Mouse (Mus musculus): Measurements from ENCODE around the gene Fgfr2. TPM values are rescaled to one million over a fixed set of nuclear protein-coding genes. Genes with fewer than 3 reads are reported as not detected.
A peak's percentile ranks its signal among the peaks of the same experiment; 100 is the strongest.
"Not testable (repeated sequence)": the region's sequence is repeated elsewhere in the genome, so short reads cannot be mapped to it uniquely, and the experiment has no call there.

The Fgfr2 gene
- polyA plus RNA-seq, 1 experiment from 2014 or later: 11.4 TPM

DNA sequence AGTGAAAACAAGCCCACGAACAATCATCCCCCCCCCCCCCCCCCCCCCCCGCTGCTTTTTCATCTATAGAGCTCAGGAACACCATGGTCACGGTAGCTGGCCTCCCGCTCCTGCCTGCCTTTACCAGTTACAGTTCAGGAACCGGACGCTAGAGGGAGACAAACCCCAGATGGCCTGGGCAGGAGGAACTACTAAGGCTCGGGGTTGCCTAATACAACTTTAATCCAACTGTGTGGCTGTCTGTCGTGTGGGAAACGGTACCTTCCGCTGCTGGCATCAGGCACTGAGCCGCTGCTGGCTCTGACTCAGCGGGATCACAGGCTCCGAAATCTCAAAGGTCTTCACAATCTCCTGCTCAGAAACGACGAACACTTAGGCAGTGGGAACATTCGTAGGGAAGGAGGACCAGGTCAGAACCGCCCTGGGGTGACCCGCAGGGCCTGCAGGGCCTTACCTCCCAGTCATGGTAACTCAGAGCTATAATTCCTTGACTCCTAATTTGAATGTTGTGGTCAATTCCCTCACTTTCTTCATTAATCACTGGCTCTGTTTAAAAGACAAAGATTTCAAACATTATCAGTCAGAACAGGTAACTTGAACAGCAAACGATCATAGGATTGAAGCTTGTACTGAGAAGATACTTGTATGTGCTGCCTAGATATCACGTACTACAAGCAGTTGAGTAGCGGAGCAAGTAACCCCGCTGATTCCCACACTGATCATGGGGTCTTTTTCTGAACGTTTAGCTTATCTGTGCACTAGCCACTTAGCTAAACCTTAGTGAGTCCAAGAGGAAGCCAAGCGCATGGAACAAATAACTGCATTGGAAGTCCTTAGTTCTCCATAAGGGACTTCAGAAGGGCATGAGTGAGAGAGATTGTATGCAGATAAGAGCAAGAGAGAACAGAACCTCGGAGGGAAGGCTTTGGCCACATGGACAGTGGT, 2589.6 kb downstream of the Fgfr2 start:
- WGBS (ENCODE audit: insufficient replicate concordance): 32% methylated on average over 24 of the region's 25 CpGs
- Histone ChIP-seq H3K4me3 (ENCODE audit: low read depth, low read length) (no peak overlapping the region), H3K4me2 (ENCODE audit: low read depth, low read length) (no peak overlapping the region), H3K9me3 (replicated peaks; ENCODE audit: control insufficient read depth, low read length) (no peaks in the 10 kb centered on the region), H3K36me3 (ENCODE audit: control insufficient read depth, insufficient read depth) (peaks cover 40% of the 10 kb centered on the region), H3K4me1 (ENCODE audit: control insufficient read depth, low read depth, low read length) (peaks cover 2% of the 10 kb centered on the region; the same call in 1 of the 2 replicates), H3K9ac (ENCODE audit: low read depth, low read length) (no peak overlapping the region), H3K27me3 (ENCODE audit: control insufficient read depth, insufficient read depth, low read depth, low read length) (no peaks in the 10 kb centered on the region), H3K27ac (ENCODE audit: low read length) (0 out of 2 replicates have a peak overlapping the region, but pooled peaks have one; percentile 30)
- ATAC-seq (ENCODE audit: low read depth): peak; percentile 80

DNA sequence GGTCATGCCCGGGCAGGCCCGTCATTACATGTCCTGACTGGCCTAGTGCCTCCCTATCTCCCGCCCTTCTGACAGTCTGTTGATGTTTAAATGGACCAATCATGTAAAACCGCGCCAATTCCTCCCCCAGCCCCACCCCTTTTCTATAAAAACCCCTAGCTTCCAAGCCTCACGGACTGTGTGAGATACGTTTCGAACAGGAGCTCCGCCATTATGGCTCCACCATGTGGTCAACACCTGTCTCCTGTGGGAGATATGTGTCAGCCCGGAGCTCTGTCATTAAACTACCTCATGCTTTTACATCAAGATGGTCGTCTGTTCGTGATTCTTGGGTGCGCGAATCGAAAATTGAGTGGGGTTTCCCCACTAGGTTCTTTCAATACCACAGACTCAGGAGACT, 2592.0 kb downstream of the Fgfr2 start:
- peaks cover 20% of the 10 kb centered on the region for H3K36me3 ChIP-seq (ENCODE audit: control insufficient read depth, insufficient read depth)
- WGBS (ENCODE audit: insufficient replicate concordance): 91% methylated on average over 12 of the region's 15 CpGs

DNA sequence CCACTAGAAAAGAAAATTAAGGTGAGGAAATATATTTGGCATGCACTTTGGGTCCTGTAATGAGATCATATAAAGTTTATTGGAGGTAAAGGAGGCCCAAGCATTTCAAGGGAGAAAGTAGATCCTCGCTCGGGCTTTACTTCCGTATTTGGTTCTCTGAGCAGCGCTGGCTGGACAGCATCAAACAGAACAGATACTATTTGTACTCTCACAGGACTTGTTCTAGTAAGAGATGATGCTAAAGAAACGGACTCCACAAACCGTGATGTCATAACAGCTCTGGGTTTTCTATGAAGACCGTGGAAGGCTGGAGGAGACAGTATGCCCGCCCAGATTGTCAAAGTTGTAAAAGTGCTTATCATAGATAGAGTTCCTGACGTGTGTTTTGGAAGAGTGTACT, 2595.8 kb downstream of the Fgfr2 start:
- 66% methylated on average over 9 of the region's 9 CpGs for WGBS (ENCODE audit: insufficient replicate concordance)
- no peak for ATAC-seq (ENCODE audit: low read depth)
- no peak overlapping the region for H3K27ac ChIP-seq (ENCODE audit: low read length)

More for the DNA sequence above, 2592.0 kb downstream of the Fgfr2 start:
- H3K9me3 ChIP-seq (replicated peaks; ENCODE audit: control insufficient read depth, low read length); H3K4me3 ChIP-seq (ENCODE audit: low read depth, low read length); H3K9ac ChIP-seq (ENCODE audit: low read depth, low read length); H3K4me1 ChIP-seq (ENCODE audit: control insufficient read depth, low read depth, low read length); H3K27me3 ChIP-seq (ENCODE audit: control insufficient read depth, insufficient read depth, low read depth, low read length); H3K27ac ChIP-seq (ENCODE audit: low read length); ATAC-seq (ENCODE audit: low read depth); H3K4me2 ChIP-seq (ENCODE audit: low read depth, low read length): not testable (repeated sequence)

GRCm38 (mm10) chr7:130523451-130523850, 2599.7 kb downstream of the Fgfr2 start:
- H3K9ac ChIP-seq (ENCODE audit: low read depth, low read length): no peak overlapping the region
- H3K27ac ChIP-seq (ENCODE audit: low read length): no peak overlapping the region
- H3K4me2 ChIP-seq (ENCODE audit: low read depth, low read length): peak overlapping the region; percentile 4; the same call in 1 of the 2 replicates
- peaks cover 8% of the 10 kb centered on the region for H3K4me1 ChIP-seq (ENCODE audit: control insufficient read depth, low read depth, low read length)
- no peak overlapping the region for H3K4me3 ChIP-seq (ENCODE audit: low read depth, low read length)
- no peaks in the 10 kb centered on the region for H3K9me3 ChIP-seq (replicated peaks; ENCODE audit: control insufficient read depth, low read length)
- H3K27me3 ChIP-seq (ENCODE audit: control insufficient read depth, insufficient read depth, low read depth, low read length): no peaks in the 10 kb centered on the region
- 57% methylated on average over 8 of the region's 8 CpGs for WGBS (ENCODE audit: insufficient replicate concordance)
- H3K36me3 ChIP-seq (ENCODE audit: control insufficient read depth, insufficient read depth): no peaks in the 10 kb centered on the region
- no peak for ATAC-seq (ENCODE audit: low read depth)

More for the DNA sequence above, 2595.8 kb downstream of the Fgfr2 start:
- no peak overlapping the region for H3K4me3 ChIP-seq (ENCODE audit: low read depth, low read length)
- H3K4me1 ChIP-seq (ENCODE audit: control insufficient read depth, low read depth, low read length): no peaks in the 10 kb centered on the region
- H3K9me3 ChIP-seq (replicated peaks; ENCODE audit: control insufficient read depth, low read length): no peaks in the 10 kb centered on the region
- no peak overlapping the region for H3K4me2 ChIP-seq (ENCODE audit: low read depth, low read length)
- peaks cover 9% of the 10 kb centered on the region for H3K36me3 ChIP-seq (ENCODE audit: control insufficient read depth, insufficient read depth)
- H3K27me3 ChIP-seq (ENCODE audit: control insufficient read depth, insufficient read depth, low read depth, low read length): no peaks in the 10 kb centered on the region
- H3K9ac ChIP-seq (ENCODE audit: low read depth, low read length): no peak overlapping the region

DNA sequence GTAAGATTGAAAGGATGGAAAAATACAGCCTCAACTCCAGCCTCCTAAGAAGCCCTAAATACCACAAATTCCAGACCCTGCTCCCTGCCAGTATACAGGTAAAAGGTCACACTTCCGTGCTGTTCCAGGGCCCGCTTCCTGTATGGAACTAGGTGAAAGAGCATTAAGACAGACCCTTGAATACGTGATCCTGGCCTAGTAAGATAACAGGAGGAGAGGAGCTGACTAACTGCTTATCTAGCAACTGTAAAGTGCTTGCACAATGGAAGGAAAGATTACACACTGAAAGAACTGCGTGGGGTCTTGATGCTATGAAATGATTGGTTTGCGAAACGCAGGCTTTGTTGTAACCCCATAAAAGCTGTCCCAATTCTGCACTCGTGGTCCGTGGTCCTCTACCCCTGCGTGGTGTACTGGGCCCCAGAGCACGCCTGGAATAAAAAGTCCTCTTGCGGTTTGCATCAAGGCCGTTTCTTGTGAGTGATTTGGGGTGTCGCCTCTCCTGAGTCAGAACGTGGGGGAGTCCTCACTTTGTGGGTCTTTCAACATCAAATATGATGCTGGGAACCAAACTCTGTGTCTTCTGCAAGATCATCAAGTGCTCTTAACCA, 2602.2 kb downstream of the Fgfr2 start:
- no peak overlapping the region for H3K4me2 ChIP-seq (ENCODE audit: low read depth, low read length)
- H3K27me3 ChIP-seq (ENCODE audit: control insufficient read depth, insufficient read depth, low read depth, low read length): no peaks in the 10 kb centered on the region
- no peaks in the 10 kb centered on the region for H3K36me3 ChIP-seq (ENCODE audit: control insufficient read depth, insufficient read depth)
- H3K27ac ChIP-seq (ENCODE audit: low read length): peak overlapping the region; percentile 37; the same call in 1 of the 2 replicates
- no peak for ATAC-seq (ENCODE audit: low read depth)
- no peak overlapping the region for H3K4me3 ChIP-seq (ENCODE audit: low read depth, low read length)
- peaks cover 14% of the 10 kb centered on the region for H3K4me1 ChIP-seq (ENCODE audit: control insufficient read depth, low read depth, low read length)
- no peaks in the 10 kb centered on the region for H3K9me3 ChIP-seq (replicated peaks; ENCODE audit: control insufficient read depth, low read length)
- H3K9ac ChIP-seq (ENCODE audit: low read depth, low read length): no peak overlapping the region
- WGBS (ENCODE audit: insufficient replicate concordance): 48% methylated on average over 14 of the region's 14 CpGs

GRCm38 (mm10) chr7:130520049-130520425, 2603.1 kb downstream of the Fgfr2 start, which contains the start of gene Ate1:
Ate1 (minus strand) TSS chr7:130520369.
- H3K27ac ChIP-seq (ENCODE audit: low read length): peak within 1 kb of the TSS; percentile 86
- H3K4me3 ChIP-seq (ENCODE audit: low read depth, low read length): peak within 1 kb of the TSS; percentile 88
- H3K4me1 ChIP-seq (ENCODE audit: control insufficient read depth, low read depth, low read length): peaks cover 14% of the 10 kb centered on the region
- WGBS (ENCODE audit: insufficient replicate concordance): 19% methylated on average over 20 of the region's 20 CpGs
- no peaks in the 10 kb centered on the region for H3K27me3 ChIP-seq (ENCODE audit: control insufficient read depth, insufficient read depth, low read depth, low read length)
- H3K9me3 ChIP-seq (replicated peaks; ENCODE audit: control insufficient read depth, low read length): no peaks in the 10 kb centered on the region
- peak within 1 kb of the TSS; percentile 83 for H3K4me2 ChIP-seq (ENCODE audit: low read depth, low read length)
- no peak for ATAC-seq (ENCODE audit: low read depth)
- peak within 1 kb of the TSS; percentile 95 for H3K9ac ChIP-seq (ENCODE audit: low read depth, low read length)
- H3K36me3 ChIP-seq (ENCODE audit: control insufficient read depth, insufficient read depth): no peaks in the 10 kb centered on the region

DNA sequence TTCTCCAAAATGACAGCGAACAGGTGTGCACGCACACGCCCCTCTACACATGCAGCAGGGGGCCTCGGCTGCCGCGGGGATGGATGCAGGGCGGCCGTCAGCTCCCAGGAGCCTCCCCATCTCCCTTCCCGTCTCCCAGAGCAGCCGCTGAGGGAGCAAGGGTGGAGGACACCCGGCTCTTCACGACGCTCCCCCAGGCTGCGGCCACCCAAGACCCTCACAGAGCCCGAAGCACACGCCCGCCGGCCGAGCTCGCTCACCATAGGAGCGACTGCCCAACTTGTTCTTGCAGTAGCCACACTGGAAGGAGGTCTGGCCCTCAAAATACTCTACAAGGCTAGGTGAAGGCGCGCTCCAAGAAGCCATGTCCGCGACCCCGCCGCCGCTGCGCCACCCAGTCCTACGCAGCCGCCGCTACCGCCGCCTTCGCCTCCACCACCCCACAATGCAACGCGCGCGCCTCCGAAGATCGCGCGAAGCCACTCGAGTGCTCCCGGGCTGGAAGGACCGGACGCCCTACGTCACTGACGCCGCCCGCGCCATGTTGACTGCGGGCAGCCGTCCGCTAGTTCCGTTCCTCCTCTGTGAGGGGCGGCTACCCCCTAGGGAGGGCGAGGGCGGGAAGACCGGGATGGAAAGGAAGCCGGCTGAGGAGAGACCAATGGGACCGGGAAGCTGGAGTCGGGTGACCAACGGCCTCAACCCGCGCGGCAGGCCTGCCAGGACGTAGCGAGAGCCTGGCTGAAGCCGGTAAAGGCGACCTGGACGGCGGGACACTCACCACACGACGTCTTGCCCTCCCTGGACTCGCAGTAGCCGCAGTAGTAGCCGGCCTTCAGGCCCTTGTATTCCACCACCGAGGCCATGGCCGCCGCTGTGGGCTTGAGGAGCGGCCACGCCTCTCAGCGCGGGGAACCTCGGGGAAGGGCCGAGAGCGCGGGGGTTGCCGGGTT, 2603.8 kb downstream of the Fgfr2 start:
- Histone ChIP-seq H3K27me3 (ENCODE audit: control insufficient read depth, insufficient read depth, low read depth, low read length) (no peaks in the 10 kb centered on the region), H3K4me2 (ENCODE audit: low read depth, low read length) (peak overlapping the region; percentile 83), H3K4me3 (ENCODE audit: low read depth, low read length) (peak overlapping the region; percentile 88), H3K9me3 (replicated peaks; ENCODE audit: control insufficient read depth, low read length) (no peaks in the 10 kb centered on the region), H3K9ac (ENCODE audit: low read depth, low read length) (peak overlapping the region; percentile 95), H3K27ac (ENCODE audit: low read length) (peak overlapping the region; percentile 86), H3K36me3 (ENCODE audit: control insufficient read depth, insufficient read depth) (no peaks in the 10 kb centered on the region), H3K4me1 (ENCODE audit: control insufficient read depth, low read depth, low read length) (peaks cover 14% of the 10 kb centered on the region)
- ATAC-seq (ENCODE audit: low read depth): peak; percentile 93
- WGBS (ENCODE audit: insufficient replicate concordance): under 1% methylated on average over 90 of the region's 90 CpGs

- Histone ChIP-seq H3K27ac (ENCODE audit: low read length) (no peak overlapping the region; the same call in 1 of the 2 replicates), H3K36me3 (ENCODE audit: control insufficient read depth, insufficient read depth) (no peaks in the 10 kb centered on the region), H3K4me1 (ENCODE audit: control insufficient read depth, low read depth, low read length) (peaks cover 14% of the 10 kb centered on the region), H3K27me3 (ENCODE audit: control insufficient read depth, insufficient read depth, low read depth, low read length) (no peaks in the 10 kb centered on the region), H3K9me3 (replicated peaks; ENCODE audit: control insufficient read depth, low read length) (no peaks in the 10 kb centered on the region), H3K4me2 (ENCODE audit: low read depth, low read length) (peak overlapping the region; percentile 80), H3K4me3 (ENCODE audit: low read depth, low read length) (peak overlapping the region; percentile 88), H3K9ac (ENCODE audit: low read depth, low read length) (peak overlapping the region; percentile 95)
- WGBS (ENCODE audit: insufficient replicate concordance): 21% methylated on average over 26 of the region's 26 CpGs
- ATAC-seq (ENCODE audit: low read depth): no peak
These were observed 2604.7 kb downstream of the Fgfr2 start for GRCm38 (mm10) chr7:130518213-130519095.
